Mouse (Mus musculus) MEL (cell line): ENCODE results near the gene Sh3rf1. TPM values are rescaled to one million over a fixed set of nuclear protein-coding genes. Genes with fewer than 3 reads are reported as not detected.

Source experiments
- DNase-seq: peaks from one replicate; pipeline ENCODE4 v3.0.0; 2011; ENCODE audit warnings: low read depth, low spot score
- H3K27ac ChIP-seq: 2 replicates; pipeline ENCODE4 v1.5.1; 2012; ENCODE audit warnings: low read depth, mild to moderate bottlenecking, control low read depth, low read length, moderate library complexity; ENCODE audit not compliant: control insufficient read depth
- H3K27me3 ChIP-seq, 2 experiments: fragments of 150-350 bp in 1 of 2; sonication (generic) in 1 of 2; 2 replicates each; pipeline ENCODE4 v1.6.1; 2012; ENCODE audit warnings: low read length in 2 of 2, mild to moderate bottlenecking in 2 of 2, improper control_type of control experiment in 1 of 2, moderate library complexity in 1 of 2; ENCODE audit not compliant: insufficient read depth in 2 of 2, control insufficient read depth in 1 of 2
- H3K36me3 ChIP-seq, 2 experiments: 2 replicates each; pipeline ENCODE4 v1.6.1; 2012 to 2014; ENCODE audit warnings: low read length in 2 of 2, improper control_type of control experiment in 1 of 2, inconsistent platforms in 1 of 2, mild to moderate bottlenecking in 1 of 2; ENCODE audit not compliant: insufficient read depth in 2 of 2, control insufficient read depth in 1 of 2
- H3K4me1 ChIP-seq, 2 experiments: fragments of 150-350 bp in 1 of 2; sonication (generic) in 1 of 2; 2 replicates each; pipeline ENCODE4 v1.6.1; 2012; ENCODE audit warnings: low read length in 2 of 2, improper control_type of control experiment in 1 of 2, mild to moderate bottlenecking in 1 of 2; ENCODE audit not compliant: insufficient read depth in 2 of 2, control insufficient read depth in 1 of 2
- H3K4me3 ChIP-seq, 2 experiments: fragments of 150-350 bp in 1 of 2; sonication (generic) in 1 of 2; 2 replicates each; pipeline ENCODE4 v1.5.1; 2012; ENCODE audit warnings: low read depth in 2 of 2, low read length in 2 of 2, mild to moderate bottlenecking in 2 of 2, moderate library complexity in 2 of 2, control low read depth in 1 of 2, improper control_type of control experiment in 1 of 2; ENCODE audit not compliant: control insufficient read depth in 1 of 2, insufficient read depth in 1 of 2
- H3K79me2 ChIP-seq: 2 replicates; pipeline ENCODE4 v1.6.1; 2012; ENCODE audit warnings: mild to moderate bottlenecking, low read length, moderate library complexity; ENCODE audit not compliant: control insufficient read depth, poor library complexity, insufficient read depth
- H3K9ac ChIP-seq: 2 replicates; pipeline ENCODE4 v1.6.1; 2012; ENCODE audit warnings: low read depth, mild to moderate bottlenecking, control low read depth, low read length, moderate library complexity; ENCODE audit not compliant: control insufficient read depth, poor library complexity, severe bottlenecking
- H3K9me3 ChIP-seq: fragments of 150-350 bp; sonication (generic); replicated peaks from 2 replicates; pipeline ENCODE4 v1.6.1; 2012; ENCODE audit warnings: mild to moderate bottlenecking, low read length, improper control_type of control experiment, moderate library complexity; ENCODE audit not compliant: insufficient read depth
- E2F4 ChIP-seq: IDR thresholded peaks from 2 replicates; pipeline ENCODE4 v1.6.1; 2011; ENCODE audit warnings: low read depth, low read length, improper control_type of control experiment, borderline replicate concordance
- ELF1 ChIP-seq: IDR thresholded peaks from 2 replicates; pipeline ENCODE4 v1.6.1; 2014; ENCODE audit warnings: low read depth, mild to moderate bottlenecking, inconsistent platforms, low read length, improper control_type of control experiment, moderate library complexity
- GABPA ChIP-seq: IDR thresholded peaks from 2 replicates; pipeline ENCODE4 v1.6.1; 2012; ENCODE audit warnings: low read depth, mild to moderate bottlenecking, inconsistent platforms, low read length, improper control_type of control experiment, moderate library complexity
- GATA1 ChIP-seq: IDR thresholded peaks from 2 replicates; pipeline ENCODE4 v1.6.1; 2011; ENCODE audit warnings: low read depth, low read length, improper control_type of control experiment
- MAX ChIP-seq: IDR thresholded peaks from 2 replicates; pipeline ENCODE4 v1.6.1; 2011; ENCODE audit warnings: low read length, improper control_type of control experiment
- MEF2A ChIP-seq: IDR thresholded peaks from 2 replicates; pipeline ENCODE4 v1.6.1; 2014; ENCODE audit warnings: low read depth, mild to moderate bottlenecking, inconsistent platforms, low read length, improper control_type of control experiment; ENCODE audit not compliant: poor library complexity, insufficient replicate concordance, severe bottlenecking; ENCODE audit errors: extremely low read depth
- MXI1 ChIP-seq: IDR thresholded peaks from 2 replicates; pipeline ENCODE4 v1.6.1; 2011; ENCODE audit warnings: mild to moderate bottlenecking, low read depth, low read length, improper control_type of control experiment
- MYB ChIP-seq: IDR thresholded peaks from 2 replicates; pipeline ENCODE4 v1.6.1; 2011; ENCODE audit warnings: mild to moderate bottlenecking, low read depth, low read length, improper control_type of control experiment
- MYC ChIP-seq: IDR thresholded peaks from 2 replicates; pipeline ENCODE4 v1.6.1; 2011; ENCODE audit warnings: low read depth, mild to moderate bottlenecking, low read length, improper control_type of control experiment, moderate library complexity
- POLR2AphosphoS5 ChIP-seq: IDR thresholded peaks from 2 replicates; pipeline ENCODE4 v1.6.1; 2012; ENCODE audit warnings: low read depth, borderline replicate concordance, mild to moderate bottlenecking, inconsistent platforms, low read length, moderate library complexity, mixed read lengths
- RCOR1 ChIP-seq: IDR thresholded peaks from 2 replicates; pipeline ENCODE4 v1.6.1; 2012; ENCODE audit warnings: low read depth, mild to moderate bottlenecking, inconsistent platforms, low read length, improper control_type of control experiment
- SMC3 ChIP-seq: IDR thresholded peaks from 2 replicates; pipeline ENCODE4 v1.6.1; 2011; ENCODE audit warnings: low read depth, low read length, improper control_type of control experiment
- TBP ChIP-seq: IDR thresholded peaks from 2 replicates; pipeline ENCODE4 v1.8.0; 2011; ENCODE audit warnings: low read depth, low read length, improper control_type of control experiment
- TCF12 ChIP-seq: IDR thresholded peaks from 2 replicates; pipeline ENCODE4 v1.6.1; 2014; ENCODE audit warnings: low read depth, mild to moderate bottlenecking, inconsistent platforms, low read length, improper control_type of control experiment, moderate library complexity
- UBTF ChIP-seq: IDR thresholded peaks from 2 replicates; pipeline ENCODE4 v1.6.1; 2012; ENCODE audit warnings: low read depth, mild to moderate bottlenecking, inconsistent platforms, low read length, improper control_type of control experiment, moderate library complexity, borderline replicate concordance; ENCODE audit not compliant: insufficient read depth
- USF1 ChIP-seq: IDR thresholded peaks from 2 replicates; pipeline ENCODE4 v1.6.1; 2014; ENCODE audit warnings: low read depth, mild to moderate bottlenecking, inconsistent platforms, low read length, improper control_type of control experiment, moderate library complexity
- ZMIZ1 ChIP-seq: IDR thresholded peaks from 2 replicates; pipeline ENCODE4 v1.6.1; 2012; ENCODE audit warnings: low read depth, mild to moderate bottlenecking, inconsistent platforms, low read length, improper control_type of control experiment, moderate library complexity
- polyA plus RNA-seq, 2 experiments: library from polyadenylated mRNA; stranded (reverse) in 1 of 2; unstranded in 1 of 2; fragments of >175 nt in 1 of 2; fragments of >200 nt in 1 of 2; gene quantifications; 2 replicates each; pipeline versions ENCODE4 v1.2.1 to v1.2.4; 2012; ENCODE audit warnings: low replicate concordance in 2 of 2, low read depth in 1 of 2; ENCODE audit not compliant: insufficient read length in 2 of 2, insufficient read depth in 1 of 2, missing spikeins in 1 of 2
- total RNA-seq: library from RNA; depleted of rRNA; stranded (reverse); fragments of 300-350 nt; gene quantifications from 2 replicates; pipeline ENCODE4 v1.2.3, GENCODE M21; 2012

Sh3rf1 gene
- total and polyA plus RNA-seq, 3 experiments = 1.5 to 5.9 TPM; not detected in 1

GRCm38 (mm10) chr8:61217017-61217416 lies 6.7 kb upstream of the Sh3rf1 start:
- Histone ChIP-seq H3K27me3 (peaks cover 0 to 2% of the 10 kb centered on the region in 2 experiments; a peak in 3 of 4 replicates), H3K27ac (no peak overlapping the region), H3K9me3 (no peaks in the 10 kb centered on the region), H3K79me2 (no peaks in the 10 kb centered on the region), H3K4me3 (no peak overlapping the region), H3K9ac (no peak overlapping the region), H3K4me1 (no peaks in the 10 kb centered on the region), H3K36me3 (no peaks in the 10 kb centered on the region)
- no peak for DNase-seq
- TF ChIP-seq USF1 (no peak), ELF1 (no peak), MAX (no peak), GABPA (no peak), MYB (no peak), E2F4 (no peak), ZMIZ1 (no peak), MYC (no peak), GATA1 (no peak), UBTF (no peak), TCF12 (no peak), TBP (no peak), RCOR1 (no peak)

GRCm38 (mm10) chr8:61217426-61217825 lies 6.2 kb upstream of the Sh3rf1 start:
- DNase-seq = no peak
- Histone ChIP-seq H3K27me3 (peaks cover 0 to 2% of the 10 kb centered on the region in 2 experiments; a peak in 3 of 4 replicates), H3K4me3 (no peak overlapping the region), H3K27ac (no peak overlapping the region), H3K9me3 (no peaks in the 10 kb centered on the region), H3K4me1 (0 out of 4 replicates have a peak, but pooled peaks cover 0 to under 1% of the 10 kb centered on the region in 2 experiments), H3K79me2 (no peaks in the 10 kb centered on the region), H3K9ac (no peak overlapping the region), H3K36me3 (peaks cover 0 to under 1% of the 10 kb centered on the region in 2 experiments; a peak in 2 of 4 replicates)
- no peak for TF ChIP-seq MXI1
- no peak for TF ChIP-seq SMC3
- TF ChIP-seq RCOR1 = no peak
- no peak for TF ChIP-seq MEF2A
- TF ChIP-seq GATA1 = no peak
- TF ChIP-seq UBTF = no peak
- no peak for TF ChIP-seq POLR2AphosphoS5
- no peak for TF ChIP-seq MYC
